Mouse (Mus musculus) frontal cortex, adult (tissue): ENCODE results near the gene Selenov.
"Not testable (repeated sequence)": the region's sequence is repeated elsewhere in the genome, so short reads cannot be mapped to it uniquely, and the experiment has no call there.

ENCODE experiments used
- ATAC-seq: cut with Nextera tagmentation; 2 replicates; pipeline ENCODE4 v1.9.2; 2017; ENCODE audit warnings: mild to moderate bottlenecking, moderate library complexity, mixed read lengths; ENCODE audit not compliant: low TSS enrichment

Selenov gene

DNA sequence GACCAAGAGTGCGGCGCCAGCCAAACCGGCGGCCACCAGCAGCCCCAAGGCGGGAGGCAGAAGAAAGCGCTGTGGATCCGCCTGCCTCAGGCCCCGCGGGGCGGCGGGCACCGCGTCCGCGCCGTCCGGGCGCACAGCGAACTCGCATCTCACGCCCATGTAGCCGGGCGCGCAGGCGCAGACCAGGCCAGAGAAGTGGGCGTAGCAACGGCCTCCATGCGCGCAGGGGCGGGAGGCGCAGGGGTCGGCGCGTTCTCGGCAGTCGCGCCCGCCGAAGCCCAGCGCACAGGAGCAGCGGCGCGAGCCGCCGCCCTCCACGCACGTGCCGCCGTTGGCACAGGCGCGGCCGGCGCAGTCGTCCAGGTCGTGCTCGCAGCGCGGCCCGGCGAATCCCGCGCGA, 3.5 kb upstream of the Selenov start:
- ATAC-seq: 0 out of 2 replicates have a peak, but pooled peaks have one; percentile 34

DNA sequence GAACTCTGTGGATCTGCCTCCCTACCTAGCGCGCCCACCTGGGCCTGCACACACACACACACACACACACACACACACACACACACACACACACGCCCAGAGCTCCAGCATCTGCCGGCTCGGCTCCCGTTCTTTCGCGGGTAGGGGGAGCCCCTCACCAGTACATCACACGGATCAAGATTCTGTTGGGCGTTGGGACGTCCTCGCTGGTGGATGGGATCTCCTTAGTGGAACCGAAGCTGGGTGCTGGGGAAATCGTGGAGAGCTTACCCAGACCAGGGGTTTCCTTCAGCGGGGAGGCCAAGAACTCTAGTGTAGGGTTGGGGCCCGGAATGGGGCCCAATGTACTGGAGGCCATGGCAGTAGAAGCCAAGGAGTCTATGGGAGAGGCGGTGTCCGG, 821 bp downstream of the Selenov start:
- no peak for ATAC-seq

DNA sequence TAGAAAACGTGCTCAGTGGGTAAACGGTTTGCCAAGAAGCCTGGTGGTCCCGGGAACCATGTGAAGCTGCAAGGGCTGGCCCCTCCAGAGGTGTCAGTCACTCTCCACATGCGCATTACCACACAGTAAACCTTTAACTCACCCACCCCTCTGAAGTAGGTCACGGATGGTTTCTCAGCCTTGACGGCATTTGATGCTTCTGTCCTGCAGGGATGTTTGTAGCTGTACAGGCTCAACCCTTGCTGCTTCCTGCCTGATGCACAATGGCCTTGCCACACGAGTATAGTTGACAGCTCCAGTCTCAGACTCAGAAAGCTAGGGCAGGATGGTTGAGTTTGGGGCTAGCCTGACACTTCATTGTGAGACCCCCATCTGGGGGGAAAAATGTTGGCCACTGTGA, 10.4 kb downstream of the Selenov start:
- no peak for ATAC-seq

DNA sequence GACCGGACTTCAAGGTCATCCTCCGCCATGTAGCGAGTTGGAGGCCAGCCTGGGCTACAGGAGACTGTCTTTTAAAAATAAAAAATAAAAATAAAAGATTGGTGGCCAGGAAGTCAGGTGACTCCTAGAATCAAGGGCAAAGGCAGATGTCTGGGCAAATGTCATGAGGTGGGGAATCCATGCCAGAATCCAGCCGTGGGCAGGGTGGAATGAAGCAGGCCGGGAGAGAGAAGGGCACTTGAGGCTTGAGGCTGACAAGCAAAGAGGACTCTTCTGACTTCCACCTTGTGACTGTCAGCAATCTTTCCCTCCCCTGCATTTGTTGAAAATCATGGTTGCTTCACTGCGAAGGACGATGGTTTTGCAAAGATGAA, 12.7 kb downstream of the Selenov start:
- ATAC-seq: no peak

DNA sequence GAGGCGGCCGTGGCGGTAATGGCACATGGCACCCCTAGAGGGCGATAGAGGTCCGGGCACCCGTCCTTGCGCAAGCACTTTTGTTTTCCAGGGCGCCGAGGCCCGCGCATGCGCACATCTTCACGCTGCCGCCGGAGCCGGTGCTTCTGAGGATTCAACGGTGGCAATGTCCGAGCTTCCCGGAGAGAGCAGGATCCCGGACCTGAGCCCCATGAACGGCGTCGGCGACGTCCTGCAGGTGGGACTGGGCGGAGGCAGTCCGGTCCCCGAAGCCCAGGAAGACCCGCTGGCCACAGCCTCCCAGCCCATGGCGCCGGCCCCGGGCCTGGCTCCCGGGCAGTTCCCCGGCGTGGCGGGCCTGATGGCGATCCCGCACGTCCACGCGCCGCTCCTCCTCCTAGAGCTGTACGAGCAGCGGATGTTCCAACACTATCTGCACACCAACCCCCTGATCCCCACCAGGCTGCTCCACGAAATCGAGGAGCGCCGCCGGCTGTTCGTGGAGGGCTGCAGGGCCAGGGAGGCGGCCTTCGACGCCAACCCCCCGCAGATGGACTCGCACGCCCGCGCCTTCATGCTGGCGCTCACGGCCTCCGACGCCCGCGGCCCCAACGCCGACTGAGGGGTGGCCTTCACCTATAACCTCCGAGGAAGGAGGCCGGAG, 13.2 kb downstream of the Selenov start, which contains the start of gene Eid2b:
TSS of gene Eid2b (plus strand) at position 125 of the 664 bp plus-strand sequence.
- ATAC-seq: peak; percentile 88

DNA sequence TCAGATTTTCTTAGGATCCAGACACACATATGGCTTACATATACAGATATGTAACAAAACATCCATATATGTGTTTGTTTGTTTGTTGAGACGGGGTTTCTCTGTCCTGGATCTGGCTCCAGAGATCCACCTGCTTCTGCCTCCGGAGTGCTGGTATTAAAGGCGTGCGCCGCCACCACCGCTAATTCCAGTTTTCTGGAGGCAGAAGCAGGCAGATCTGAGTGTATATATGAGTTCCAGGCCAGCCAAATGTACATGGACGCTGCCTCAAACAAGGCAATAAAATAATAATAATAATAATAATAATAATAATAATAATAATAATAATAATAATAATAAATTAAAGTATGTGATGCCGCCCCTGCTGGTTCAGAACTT, 13.8 kb downstream of the Selenov start:
- ATAC-seq: no peak

DNA sequence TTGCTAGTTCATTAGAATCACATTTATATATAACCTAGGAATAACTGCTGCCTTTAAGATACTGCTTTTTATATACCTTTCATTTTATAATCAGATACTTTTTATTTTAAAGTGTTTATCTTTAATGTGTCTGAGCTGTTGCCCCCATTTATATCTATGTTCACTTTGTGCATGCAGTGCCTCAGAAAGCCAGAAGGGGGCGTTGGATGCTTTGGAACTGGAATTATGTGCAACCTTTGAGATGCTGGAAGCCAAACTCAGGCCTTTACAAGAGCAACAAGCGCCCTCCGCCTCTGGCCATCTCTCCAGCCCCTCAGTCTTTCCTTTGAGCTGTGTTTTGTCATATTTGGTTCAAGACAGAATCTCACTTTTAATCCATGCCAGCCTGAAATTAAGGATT, 19.2 kb downstream of the Selenov start:
- ATAC-seq: no peak

DNA sequence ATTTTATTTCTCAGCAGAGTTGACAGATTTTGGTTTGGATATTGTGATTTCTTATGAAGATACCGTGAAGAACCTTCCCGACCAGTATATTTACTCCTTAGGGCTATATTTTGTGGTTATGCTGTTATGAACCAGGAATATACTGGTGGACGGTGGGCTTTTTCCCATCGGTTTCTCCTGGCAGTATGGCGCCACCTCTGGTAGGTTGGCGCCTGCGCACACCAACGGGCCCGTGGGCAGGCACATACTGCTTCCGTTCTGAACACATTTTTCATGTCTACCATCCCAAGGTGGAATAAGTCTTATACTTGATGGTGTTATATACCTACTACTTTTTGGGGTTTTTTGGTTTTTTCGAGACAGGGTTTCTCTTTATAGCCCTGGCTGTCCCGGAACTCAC, 21.6 kb downstream of the Selenov start:
- no peak for ATAC-seq

DNA sequence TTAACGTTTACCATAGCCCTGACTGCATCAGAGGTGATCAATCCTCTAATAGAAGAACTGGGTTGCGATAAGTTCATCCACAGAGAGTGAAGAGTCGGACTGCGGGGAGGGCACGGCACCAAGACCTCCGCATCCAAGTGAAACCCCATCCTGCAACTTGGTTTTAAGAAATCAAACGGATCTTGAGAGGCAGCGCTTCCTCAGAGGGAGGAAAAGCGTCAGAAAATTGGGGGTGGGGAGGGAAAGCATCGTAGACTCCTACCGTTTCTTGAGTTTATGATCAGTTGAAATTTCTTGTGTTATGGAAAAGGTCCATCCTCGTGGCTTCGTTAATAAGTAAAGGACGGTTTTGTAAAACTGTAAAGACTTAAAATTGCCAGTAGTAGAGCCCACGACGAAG, 22.4 kb downstream of the Selenov start:
- no peak for ATAC-seq

DNA sequence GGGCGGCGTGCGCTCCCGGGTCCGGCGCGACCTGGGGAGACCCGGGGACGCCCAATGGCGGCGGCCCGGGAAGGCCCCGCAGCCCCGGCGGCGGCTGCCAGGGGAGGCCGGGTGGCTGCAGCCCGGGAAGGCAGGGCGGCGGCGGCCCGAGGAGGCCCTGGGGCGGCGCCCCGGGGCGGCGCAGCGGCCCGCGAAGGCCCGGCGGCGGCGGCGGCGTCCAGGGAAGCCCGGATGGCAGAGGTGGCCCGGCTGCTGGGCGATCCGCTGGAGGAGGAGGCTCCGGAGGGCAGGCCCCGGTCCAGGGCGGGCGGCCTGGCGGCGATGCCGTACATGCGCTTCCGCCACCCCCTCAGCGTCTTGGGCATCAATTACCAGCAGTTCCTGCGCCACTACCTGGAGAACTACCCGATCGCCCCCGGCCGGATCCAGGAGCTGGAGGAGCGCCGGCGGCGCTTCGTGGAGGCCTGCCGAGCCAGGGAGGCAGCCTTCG, 22.9 kb downstream of the Selenov start:
- ATAC-seq: peak; percentile 72

DNA sequence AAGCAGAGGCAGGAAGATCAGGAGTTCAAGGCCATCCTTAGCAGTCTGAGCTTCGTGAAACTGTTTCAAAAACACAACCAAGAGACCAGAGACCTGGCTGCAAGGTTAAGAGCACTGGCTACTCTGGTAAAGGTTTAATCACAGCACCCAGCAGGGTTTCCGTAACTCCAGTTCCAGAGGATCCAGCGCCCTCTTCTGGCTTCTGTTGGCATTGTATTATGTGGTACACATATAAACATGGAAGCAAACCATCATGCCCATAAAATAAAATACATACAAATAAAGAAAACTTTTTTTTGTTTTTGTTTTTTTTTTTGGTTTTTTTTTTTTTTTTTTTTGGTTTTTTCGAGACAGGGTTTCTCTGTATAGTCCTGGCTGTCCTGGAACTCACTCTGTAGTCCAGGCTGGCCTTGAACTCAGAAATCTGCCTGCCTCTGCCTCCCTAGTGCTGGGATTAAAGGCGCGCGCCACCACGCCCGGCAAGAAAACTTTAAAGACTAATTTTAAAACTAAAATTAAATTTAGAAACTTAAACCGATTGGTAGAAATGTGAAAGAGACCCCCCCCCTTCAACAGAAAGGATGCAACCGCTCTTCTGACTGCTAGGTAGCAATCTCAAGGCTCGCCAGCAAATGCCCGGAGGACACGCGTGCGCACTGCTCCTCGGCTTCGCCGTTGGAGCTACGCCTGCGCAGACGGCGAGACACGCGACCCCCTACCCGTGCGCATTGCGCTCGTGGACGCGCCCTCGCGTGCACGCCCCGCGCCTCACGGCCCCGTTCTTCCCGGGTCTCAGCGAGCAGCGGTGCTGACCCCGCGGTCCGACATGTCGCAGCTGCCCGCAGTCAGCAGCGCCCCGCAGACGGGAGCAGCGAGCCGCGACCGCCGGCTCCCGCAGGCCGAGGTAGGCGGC, 23.6 kb downstream of the Selenov start, which contains the start of gene Eid2:
TSS of gene Eid2 (plus strand) at position 753 of the 913 bp plus-strand sequence.
- peak; percentile 96 for ATAC-seq

DNA sequence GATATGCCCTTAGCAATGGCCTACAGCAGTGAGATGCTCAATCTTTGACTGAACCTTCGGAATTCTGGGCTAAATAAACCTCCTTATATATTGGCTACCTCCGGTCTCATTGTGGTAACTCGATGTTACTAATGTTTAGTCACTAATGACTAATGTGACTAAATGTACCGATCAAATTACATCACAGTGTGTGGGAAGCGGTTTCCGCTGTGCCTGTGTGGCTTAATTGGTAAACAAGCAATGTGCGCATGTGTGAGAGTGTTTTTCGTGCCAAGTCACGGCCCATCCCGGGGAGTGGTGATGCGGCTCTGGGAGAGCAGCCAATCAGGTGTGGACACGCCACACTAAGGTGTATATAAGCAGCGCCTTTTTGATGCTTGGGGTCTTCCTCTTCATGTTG, 25.6 kb downstream of the Selenov start:
- ATAC-seq: no peak

DNA sequence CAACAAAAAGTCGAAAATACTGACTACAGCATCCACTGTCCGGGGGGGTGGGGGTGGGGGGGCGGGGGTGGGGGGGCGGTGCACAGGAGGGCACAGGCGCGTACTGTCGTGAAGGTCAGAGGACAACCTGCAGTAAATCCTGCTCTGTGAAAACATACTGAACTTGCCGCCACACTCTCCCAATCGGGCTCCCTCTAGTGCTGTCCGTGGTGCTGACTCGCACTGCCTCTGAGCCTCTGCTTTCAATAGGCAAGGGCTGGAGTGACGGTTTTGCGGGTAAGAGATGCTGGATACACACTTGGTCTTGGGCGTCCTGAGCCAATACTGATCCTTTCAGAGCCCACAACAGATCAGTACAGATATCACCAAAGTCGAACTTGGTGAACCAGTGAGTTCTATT, 27.2 kb downstream of the Selenov start:
- ATAC-seq: peak; percentile 52; the same call in 1 of the 2 replicates

DNA sequence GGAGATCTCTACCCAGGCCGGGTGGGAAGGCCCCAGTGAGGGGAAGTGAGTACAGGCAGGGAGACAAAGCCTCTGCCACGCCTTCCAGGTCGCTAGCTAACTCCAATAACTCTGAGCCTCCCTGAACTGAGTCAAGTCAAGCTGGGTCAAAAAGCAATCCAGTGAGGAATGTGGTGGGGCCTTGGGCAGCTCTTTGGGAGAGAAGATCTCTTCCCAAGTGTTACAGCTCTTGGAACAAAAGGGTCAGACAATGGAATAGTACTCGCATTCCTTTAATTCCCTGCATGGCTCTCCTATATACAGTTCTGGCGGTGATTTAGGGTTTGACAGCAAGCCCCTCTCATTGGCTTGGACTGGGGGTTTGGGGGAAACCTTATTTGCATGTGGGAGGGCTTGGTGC, 28.1 kb downstream of the Selenov start:
- no peak for ATAC-seq

DNA sequence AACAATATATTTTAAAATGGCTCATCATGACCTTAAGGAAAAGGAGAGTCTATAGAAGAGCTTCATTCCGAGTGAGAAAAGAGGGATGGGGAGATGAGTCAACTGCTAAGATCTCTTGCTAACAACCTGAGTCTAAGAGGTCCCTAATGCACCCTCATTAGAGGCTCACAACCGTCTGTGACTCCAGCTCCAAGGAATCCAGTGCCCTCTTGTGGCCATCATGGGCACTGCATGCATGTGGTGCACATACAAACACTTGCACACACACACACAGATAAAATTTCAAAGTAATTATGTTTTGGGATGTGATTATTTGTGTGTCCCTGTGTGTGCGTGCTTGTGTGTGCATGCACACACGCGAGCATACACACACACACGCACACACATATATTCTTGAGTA, 35.5 kb downstream of the Selenov start:
- ATAC-seq: no peak

DNA sequence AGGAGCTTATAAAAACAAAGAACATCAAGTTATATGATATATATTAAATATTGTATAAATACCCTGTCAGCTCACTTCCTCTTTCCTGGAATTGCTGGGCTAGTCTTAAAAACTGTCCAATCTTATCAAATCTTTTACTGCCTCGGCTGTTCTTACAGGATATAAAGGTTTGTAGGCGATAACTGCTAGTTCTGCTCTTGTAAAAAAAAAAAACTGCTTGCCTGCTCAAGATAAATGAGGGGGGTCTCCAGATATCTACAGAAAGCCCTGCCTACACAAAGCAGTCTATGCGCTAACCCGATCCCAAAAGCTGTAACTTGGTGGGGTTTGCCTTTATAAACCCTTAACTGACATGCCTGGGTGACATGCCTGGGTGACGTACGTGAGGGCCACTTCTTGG, 36.4 kb downstream of the Selenov start:
- no peak for ATAC-seq

DNA sequence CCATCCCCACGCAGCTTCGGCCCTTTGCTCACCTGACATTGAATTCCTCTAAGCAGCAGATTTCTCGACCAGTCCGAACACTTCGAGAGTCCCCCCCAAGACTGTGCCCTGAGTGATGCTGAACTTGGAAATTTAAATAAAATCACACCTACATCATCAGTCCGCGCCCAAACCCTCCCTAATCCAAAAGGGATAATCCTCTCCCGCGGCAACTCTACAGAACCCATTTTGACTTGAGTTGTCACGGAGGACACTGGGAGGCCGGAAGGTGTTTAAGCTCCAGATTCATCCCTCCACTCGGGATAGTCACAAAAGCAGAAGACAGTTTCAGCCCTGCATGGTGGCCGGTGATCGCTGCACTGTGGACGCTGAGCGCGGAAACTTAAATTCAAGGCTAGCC, 39.0 kb downstream of the Selenov start:
- no peak for ATAC-seq

DNA sequence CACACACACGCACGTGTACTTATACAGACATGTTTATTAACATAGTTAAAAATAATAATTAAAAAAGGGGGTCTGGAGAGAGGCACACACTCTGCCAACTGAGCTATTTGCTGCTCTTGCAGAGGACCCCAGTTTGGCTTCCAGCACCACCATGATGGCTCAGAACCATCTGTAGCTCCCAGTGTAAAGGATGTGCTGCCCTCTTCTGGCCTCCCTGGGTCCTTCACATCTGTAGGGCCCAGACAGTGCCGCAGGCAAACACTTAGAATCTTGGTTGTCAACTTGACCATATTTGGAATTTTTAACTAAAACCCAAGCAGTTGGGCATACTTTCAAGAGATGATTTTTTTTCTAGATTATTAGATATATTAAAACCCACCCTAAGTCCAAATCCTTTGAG, 42.0 kb downstream of the Selenov start:
- ATAC-seq: no peak

DNA sequence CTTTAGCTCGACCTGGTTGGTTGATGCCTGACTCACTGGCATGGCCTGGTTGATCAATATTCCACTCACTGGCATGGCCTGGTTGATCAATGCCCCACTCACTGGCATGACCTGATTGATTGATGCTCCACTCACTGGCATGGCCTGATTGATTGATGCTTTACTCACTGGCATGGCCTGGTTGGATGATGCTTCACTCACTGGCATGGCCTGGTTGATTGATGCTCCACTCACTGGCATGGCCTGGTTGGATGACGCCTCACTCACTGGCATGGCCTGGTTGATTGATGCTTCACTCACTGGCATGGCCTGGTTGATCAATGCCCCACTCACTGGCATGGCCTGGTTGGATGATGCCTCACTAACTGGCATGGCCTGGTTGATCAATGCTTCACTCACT, 47.0 kb downstream of the Selenov start:
- not testable (repeated sequence) for ATAC-seq
